Mouse (Mus musculus): ENCODE data around the gene Rassf3. TPM values are rescaled to one million over a fixed set of nuclear protein-coding genes. Genes with fewer than 3 reads are reported as not detected.

The Rassf3 gene
- 17.3 and 25.1 TPM in 2 replicates for polyA plus RNA-seq (2012; ENCODE audit: insufficient read depth, insufficient read length, missing spikeins)

DNA sequence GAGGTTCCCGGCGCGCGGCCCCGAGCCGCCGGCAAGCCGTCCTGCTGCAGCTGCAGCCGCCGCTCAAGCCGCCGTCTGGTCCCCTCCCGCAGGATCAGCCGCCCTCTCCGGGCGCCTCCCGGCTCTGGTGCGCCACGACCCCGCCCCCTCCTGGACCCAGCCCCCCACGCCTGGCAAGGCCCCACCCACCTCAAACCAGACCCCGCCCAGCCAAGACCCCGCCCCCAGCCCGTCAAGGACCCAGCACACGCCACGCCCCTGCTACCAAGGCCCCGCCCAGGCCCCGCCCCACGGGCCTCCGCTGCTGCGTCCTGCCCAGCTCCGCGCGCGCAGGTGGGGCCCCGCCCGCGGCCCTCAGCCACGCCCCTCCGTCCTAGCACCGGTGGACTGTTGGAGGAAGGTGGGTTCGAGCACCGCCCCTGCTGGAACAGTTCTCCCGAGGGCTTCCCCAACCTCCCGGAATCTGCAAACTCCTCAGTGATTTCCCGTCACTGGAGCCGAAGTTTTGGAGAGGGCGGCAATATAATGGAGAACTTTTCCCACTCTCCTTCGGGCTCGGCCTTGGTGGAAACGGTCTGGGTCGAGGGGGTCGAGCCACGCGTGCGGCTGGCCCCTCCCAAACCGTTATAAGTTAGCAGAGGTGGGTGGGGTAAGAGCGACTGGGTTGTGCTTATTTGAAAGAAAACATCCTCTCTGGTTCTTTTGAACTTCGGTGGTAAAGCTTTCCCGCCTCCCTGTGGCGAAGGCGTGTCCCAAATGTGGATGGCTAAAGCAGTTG lies at the start of gene Rassf3:
Gene Rassf3, minus strand, starts transcription at position 158 of the 778 bp plus-strand sequence.
- Histone ChIP-seq H3K27ac (replicated peaks; ENCODE audit: low read depth, low read length) (peak within 1 kb of the TSS; percentile 86), H3K4me3 (ENCODE audit: insufficient read depth, low read depth, low read length) (peak within 1 kb of the TSS; percentile 97)

DNA sequence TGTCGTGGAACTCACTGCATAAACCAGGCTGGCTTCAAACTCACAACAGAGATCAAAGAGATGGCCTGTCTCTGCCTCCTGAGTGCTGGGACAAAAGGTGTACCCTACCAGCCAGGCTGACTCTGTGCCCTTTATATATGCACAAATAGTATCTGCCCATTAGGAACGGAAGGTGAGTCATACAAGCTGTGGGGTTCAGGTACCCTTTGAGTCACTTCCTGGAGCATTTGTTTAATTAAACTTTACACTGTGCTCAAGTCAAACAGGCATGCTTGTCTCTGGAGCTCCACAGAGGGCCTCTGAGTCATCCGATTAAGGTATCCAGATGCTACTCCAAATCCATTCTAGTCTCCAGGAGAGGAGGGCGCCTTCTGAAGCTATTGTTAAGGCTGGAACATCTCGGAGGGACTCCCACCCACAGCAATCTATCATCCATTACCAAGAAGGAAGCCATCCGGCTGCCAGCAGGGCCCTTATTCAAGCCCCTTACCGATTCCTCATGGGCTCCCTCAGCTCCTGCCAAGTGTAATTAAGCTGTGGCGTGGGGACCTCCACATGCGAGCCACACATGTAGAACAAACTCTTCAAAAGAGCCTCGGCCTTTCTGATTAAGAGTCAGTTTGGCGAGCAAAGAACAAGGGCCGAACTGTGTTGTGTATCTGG lies 44.9 kb upstream of the Rassf3 start:
- no peak overlapping the region for H3K27ac ChIP-seq (replicated peaks; ENCODE audit: low read depth, low read length)
- no peak overlapping the region for H3K4me3 ChIP-seq (ENCODE audit: insufficient read depth, low read depth, low read length)
- H3K4me1 ChIP-seq (ENCODE audit: control insufficient read depth, insufficient read depth, insufficient read length, low read length): no peaks in the 10 kb centered on the region

More for the DNA sequence above, at the start of gene Rassf3:
- H3K4me1 ChIP-seq (ENCODE audit: control insufficient read depth, insufficient read depth, insufficient read length, low read length): peaks cover 8% of the 10 kb centered on the region; the same call in 1 of the 2 replicates

DNA sequence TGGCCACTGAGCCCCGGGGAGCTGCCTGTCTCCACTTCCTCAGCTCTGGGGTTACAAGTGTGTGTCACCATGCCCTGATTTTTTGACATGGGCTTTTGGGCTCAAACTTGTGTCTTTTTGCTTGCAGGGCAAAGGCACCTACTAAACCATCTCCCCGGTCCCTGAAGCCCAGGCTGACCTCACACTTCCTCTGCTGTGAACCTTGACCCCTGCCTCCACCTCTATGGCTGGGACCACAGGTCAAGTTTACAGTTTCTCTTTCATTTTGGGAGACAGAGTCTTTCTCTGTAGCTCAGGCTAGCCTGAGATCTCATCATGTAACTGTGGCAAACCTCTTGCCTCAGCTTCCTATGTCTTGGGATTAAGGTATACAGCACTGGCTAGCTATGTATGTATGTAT lies 43.6 kb upstream of the Rassf3 start:
- Histone ChIP-seq H3K27ac (replicated peaks; ENCODE audit: low read depth, low read length) (no peak overlapping the region), H3K4me3 (ENCODE audit: insufficient read depth, low read depth, low read length) (no peak overlapping the region), H3K4me1 (ENCODE audit: control insufficient read depth, insufficient read depth, insufficient read length, low read length) (no peaks in the 10 kb centered on the region)

DNA sequence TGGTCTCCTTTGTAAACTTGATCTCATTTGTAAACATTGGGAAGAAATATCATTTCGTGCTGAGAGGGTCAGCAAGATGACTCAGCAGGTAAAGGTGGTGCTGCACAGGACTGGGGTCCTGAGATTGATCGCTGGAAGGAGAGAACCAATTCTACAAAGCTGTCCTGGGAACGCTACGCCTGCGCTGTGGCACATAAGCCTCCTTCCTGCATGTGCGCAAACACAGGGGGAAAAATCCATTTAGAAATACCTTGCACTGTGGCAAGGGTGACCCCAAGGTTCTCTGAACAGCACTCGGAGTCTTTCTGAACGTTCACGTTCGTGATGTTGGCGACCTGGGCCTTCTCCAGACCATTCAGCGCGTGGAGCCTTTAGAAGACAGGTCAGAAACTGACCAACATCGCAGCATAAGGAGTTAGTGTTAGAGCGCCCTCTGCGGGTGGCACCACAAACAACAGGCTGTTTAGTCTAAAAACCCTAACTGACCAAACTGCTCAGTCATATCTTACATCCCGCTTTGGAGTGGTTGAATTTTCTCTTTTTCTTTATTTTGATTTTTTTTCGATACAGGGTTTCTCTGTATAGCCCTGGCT lies 40.0 kb upstream of the Rassf3 start:
- H3K4me1 ChIP-seq (ENCODE audit: control insufficient read depth, insufficient read depth, insufficient read length, low read length): no peaks in the 10 kb centered on the region
- H3K27ac ChIP-seq (replicated peaks; ENCODE audit: low read depth, low read length): no peak overlapping the region
- H3K4me3 ChIP-seq (ENCODE audit: insufficient read depth, low read depth, low read length): no peak overlapping the region

DNA sequence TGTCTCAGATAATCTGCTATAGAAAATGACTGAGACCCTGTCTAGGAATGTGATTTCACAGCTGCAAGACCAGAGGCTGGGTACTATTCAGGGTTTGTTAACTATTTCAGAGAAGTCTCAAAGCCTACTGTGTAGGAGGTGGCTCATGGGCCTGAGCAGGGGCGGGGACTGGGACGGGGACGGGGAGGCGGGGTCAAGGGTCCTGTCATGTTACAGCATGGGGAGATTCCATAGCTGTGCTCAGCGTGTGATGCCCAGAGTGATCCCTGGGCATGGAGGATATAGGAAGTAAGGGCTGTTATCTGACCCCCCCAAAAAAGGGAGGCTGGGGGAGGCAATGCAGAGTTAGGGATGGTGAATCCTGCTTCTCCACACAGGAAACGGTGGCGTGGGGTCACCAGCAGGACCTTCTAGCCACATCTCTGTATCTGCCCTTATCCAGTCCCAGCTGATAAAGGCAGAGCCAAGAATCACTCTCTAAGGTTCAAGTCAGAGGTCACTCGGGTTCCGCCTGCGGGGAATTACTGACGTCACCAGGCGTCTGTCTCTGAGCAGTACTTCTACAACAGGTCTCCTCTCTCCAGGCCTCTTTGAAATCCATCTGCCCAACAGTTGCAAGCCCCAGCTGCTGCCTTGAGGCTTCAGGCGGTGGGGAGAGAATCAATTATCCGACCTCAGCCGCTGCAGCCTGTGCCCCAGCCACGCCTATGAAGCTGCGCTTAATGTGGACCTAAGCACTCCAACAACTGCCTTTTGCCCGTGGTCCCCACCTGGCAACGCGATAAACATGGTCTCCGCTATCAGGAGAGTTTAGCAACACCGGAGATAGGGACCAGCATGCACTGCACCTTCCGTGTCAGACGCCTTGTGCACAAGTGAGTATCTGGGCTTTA lies 33.9 kb upstream of the Rassf3 start:
- Histone ChIP-seq H3K4me1 (ENCODE audit: control insufficient read depth, insufficient read depth, insufficient read length, low read length) (no peaks in the 10 kb centered on the region; the same call in 1 of the 2 replicates), H3K4me3 (ENCODE audit: insufficient read depth, low read depth, low read length) (no peak overlapping the region), H3K27ac (replicated peaks; ENCODE audit: low read depth, low read length) (no peak overlapping the region)

DNA sequence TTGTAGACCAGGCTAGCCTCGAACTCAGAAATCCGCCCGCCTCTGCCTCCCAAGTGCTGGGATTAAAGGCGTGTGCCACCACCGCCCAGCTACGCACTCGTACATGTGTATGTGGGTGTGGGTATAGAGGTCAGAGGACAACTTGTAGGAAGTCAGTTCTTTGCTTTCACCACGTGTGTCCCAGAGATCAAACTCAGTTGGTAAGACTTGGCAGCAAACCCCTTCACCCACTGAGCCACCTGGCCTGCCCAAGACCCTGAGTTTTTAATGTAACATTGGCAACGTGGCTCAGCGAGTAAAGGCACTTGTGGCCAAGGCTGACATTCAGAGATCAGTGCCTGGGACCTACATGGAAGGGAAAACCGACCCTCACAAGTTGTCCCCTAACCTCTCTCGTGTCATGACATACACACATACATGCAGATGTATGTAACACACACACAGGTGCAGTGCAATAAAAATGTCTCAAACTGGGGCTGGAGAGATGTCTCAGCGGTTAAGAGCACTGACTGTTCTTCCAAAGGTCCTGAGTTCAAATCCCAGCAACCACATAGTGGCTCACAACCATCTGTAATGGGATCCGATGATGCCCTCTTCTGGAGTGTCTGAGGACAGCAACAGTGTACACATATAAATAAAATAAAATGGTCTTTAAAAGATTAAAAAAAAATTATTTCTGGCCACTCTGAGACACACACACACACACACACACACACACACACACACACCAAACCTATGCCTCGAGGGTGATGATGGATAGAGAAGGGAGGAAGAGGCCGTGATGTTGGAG lies 31.8 kb upstream of the Rassf3 start:
- no peaks in the 10 kb centered on the region; the same call in 1 of the 2 replicates for H3K4me1 ChIP-seq (ENCODE audit: control insufficient read depth, insufficient read depth, insufficient read length, low read length)

DNA sequence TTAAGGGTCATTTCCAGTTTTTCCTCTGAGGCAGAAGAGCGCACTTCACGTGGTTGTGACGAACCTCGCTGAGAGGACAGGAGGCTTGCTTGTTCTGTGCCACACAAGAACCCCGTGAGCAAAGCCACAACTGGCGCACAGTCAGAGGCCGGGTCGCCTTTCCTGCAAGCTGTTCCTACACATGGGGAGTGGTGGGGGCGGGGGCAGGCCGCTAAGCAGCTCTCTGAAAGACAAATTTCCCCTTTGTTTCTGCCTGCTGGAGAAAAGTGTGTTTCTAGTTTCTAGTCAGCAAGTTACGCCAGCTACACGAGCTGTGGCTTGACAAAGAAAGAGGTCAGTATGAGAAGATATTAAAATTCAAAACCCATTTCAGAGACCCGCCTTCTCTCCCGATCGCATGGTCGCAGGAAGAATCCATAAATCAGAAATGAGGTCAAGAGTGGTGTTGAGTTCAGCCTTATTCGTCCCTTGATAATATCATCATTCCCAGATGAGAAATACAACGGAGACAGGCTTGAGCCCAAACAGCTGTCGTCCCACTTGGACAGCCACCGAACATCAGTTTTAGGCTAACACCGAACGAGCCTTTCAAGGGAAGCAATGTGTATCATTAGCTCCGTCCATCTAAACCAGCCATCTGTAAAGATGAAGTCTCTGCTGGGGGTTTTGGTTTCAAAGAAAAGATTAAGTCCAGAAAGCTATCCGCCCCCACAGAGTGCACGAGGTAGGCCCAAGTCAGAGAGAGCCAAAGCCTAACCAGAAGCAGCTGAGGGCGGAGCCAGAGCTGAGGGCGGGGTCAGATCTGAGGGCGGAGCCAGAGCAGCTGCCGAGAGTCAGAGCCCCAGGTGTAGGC lies 30.8 kb upstream of the Rassf3 start:
- Histone ChIP-seq H3K4me3 (ENCODE audit: insufficient read depth, low read depth, low read length) (no peak overlapping the region), H3K4me1 (ENCODE audit: control insufficient read depth, insufficient read depth, insufficient read length, low read length) (no peaks in the 10 kb centered on the region; the same call in 1 of the 2 replicates), H3K27ac (replicated peaks; ENCODE audit: low read depth, low read length) (no peak overlapping the region)

More for the DNA sequence above, 31.8 kb upstream of the Rassf3 start:
- Histone ChIP-seq H3K27ac (replicated peaks; ENCODE audit: low read depth, low read length) (no peak overlapping the region), H3K4me3 (ENCODE audit: insufficient read depth, low read depth, low read length) (no peak overlapping the region)

DNA sequence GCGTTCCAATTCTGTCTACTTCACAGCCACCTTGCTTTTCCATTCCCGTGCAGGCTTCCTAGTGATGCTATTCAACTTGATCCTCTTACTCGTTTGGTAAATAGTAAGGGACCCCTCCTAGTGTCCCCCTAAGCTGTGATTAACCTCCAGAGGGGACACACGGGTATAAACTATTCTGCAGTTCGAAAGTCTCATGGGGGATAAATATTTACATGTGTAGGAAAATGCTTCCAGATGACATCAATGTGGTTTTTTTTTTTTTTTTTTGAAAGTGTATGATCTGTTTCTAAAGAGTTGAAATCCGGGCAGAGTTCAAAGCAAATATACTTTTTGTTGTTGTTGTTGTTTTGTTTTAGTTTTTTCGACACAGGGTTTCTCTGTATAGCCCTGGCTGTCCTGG lies 29.8 kb upstream of the Rassf3 start:
- H3K4me3 ChIP-seq (ENCODE audit: insufficient read depth, low read depth, low read length): 0 out of 2 replicates have a peak overlapping the region, but pooled peaks have one; percentile 63
- H3K27ac ChIP-seq (replicated peaks; ENCODE audit: low read depth, low read length): no peak overlapping the region

DNA sequence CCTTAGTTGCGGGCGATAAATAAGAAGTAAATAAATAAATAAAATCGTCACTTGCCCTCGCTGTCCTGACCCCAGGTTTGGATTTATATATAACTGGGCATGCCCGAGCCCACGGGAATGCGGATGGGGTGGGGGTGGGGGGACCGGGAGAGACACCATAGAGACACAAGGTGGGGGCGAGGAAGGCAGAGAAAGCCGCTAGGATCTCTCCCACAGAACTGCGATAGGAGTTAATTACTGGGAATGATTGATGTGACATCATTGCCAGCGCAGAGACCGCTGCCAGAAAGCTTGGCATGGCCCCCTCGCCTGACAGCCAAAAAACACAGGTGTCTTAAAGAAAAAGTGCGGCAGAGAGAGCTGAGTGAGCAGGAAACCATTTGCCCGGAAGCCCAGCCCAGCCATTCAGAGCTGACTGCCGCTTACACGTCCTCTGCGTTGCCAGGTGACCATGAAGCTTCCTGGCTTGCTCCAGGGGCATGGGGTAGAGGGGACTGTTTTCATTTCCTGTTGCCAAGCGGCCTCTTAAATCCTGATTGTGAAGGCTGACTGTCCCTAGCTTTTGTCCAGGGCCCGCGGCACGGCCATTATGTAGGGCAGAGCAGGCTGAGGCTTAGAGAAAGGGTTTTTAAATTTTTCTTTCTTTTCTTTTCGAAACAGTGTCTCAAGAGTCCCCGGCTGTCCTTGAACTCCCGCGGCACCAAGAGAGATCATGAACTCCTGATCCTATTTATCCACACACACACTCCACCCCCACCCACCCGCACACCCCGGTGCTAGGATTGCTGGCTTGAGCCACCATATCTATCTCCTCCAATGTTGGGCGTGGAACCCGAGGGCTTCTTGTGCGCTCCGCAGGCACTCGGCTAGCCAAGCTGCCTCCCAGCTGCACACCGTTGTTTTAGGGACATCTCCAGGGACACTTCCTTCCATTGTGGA lies 29.1 kb upstream of the Rassf3 start:
- Histone ChIP-seq H3K27ac (replicated peaks; ENCODE audit: low read depth, low read length) (peak overlapping the region; percentile 47; the same call in 1 of the 2 replicates), H3K4me1 (ENCODE audit: control insufficient read depth, insufficient read depth, insufficient read length, low read length) (no peaks in the 10 kb centered on the region; the same call in 1 of the 2 replicates), H3K4me3 (ENCODE audit: insufficient read depth, low read depth, low read length) (peak overlapping the region; percentile 63)

More for the DNA sequence above, 29.8 kb upstream of the Rassf3 start:
- no peaks in the 10 kb centered on the region; the same call in 1 of the 2 replicates for H3K4me1 ChIP-seq (ENCODE audit: control insufficient read depth, insufficient read depth, insufficient read length, low read length)

DNA sequence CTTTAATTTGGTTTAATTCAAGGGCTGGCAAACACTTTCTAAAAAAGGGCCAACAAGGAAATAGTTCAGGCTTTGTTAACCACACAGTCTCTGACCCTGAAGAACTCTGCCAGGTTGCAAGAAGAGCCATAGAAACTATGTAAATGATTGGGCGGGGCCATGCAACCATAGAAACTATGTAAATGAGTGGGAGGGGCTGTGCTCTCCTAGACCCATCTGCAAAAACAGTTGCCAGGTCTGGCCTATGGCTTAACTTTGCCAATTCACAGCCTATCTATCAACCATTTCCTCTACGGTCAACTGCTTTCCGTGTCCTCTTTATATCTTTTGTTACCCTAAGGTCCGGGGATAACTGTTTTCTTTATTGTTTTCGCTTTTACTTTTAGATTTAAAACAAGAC lies 25.0 kb upstream of the Rassf3 start:
- H3K27ac ChIP-seq (replicated peaks; ENCODE audit: low read depth, low read length): no peak overlapping the region
- H3K4me3 ChIP-seq (ENCODE audit: insufficient read depth, low read depth, low read length): no peak overlapping the region
- H3K4me1 ChIP-seq (ENCODE audit: control insufficient read depth, insufficient read depth, insufficient read length, low read length): peaks cover 12% of the 10 kb centered on the region

DNA sequence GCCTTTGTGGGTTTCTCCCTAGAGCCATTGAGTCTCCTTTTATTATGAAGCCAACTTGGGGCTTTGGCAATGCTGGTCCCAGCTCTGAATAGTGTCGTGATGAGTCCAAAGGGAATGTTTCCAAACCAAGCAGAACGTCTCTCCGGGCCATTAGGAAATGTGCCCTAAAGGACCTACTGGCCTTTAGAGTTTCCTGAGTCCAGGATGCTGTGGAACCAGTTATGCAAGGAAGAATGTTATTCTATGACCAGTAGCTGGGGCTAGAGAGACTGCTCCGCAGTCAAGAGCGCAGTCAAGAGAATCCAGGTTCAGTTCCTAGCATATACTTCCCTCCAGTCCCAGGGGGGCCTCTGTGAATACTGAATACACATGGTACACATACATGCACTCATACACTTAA lies 23.9 kb upstream of the Rassf3 start:
- H3K4me3 ChIP-seq (ENCODE audit: insufficient read depth, low read depth, low read length): no peak overlapping the region
- H3K27ac ChIP-seq (replicated peaks; ENCODE audit: low read depth, low read length): no peak overlapping the region
- H3K4me1 ChIP-seq (ENCODE audit: control insufficient read depth, insufficient read depth, insufficient read length, low read length): peaks cover 12% of the 10 kb centered on the region

DNA sequence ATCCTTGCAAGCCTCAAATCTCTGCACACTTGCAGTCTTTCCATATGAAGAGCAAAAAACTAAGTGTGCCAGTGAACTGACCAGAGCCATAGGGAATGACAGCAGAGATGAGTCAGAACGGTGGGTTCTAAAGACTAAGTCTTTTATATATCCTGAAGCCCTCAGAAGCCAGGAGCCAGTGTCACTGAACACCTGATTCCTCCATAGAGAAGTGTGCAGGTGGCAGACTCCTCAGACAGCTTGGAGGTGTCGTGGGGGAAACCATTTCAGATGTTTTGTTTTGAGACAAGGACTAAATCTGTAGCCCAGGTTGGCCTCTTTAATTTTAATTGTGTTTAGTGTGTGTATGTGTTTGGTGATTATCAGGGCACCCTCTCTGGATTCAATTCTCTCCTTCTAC lies 22.9 kb upstream of the Rassf3 start:
- Histone ChIP-seq H3K27ac (replicated peaks; ENCODE audit: low read depth, low read length) (no peak overlapping the region), H3K4me1 (ENCODE audit: control insufficient read depth, insufficient read depth, insufficient read length, low read length) (peaks cover 12% of the 10 kb centered on the region), H3K4me3 (ENCODE audit: insufficient read depth, low read depth, low read length) (no peak overlapping the region)

Data from brown adipose tissue, adult 24 weeks (tissue).